Mouse (Mus musculus): ENCODE results near the gene Hdac9.
"Not testable (repeated sequence)": the region's sequence is repeated elsewhere in the genome, so short reads cannot be mapped to it uniquely, and the experiment has no call there.

Hdac9 gene

GRCm38 (mm10) chr12:34051112-34051511, 865.8 kb downstream of the Hdac9 start:
- no peak for DNase-seq

DNA sequence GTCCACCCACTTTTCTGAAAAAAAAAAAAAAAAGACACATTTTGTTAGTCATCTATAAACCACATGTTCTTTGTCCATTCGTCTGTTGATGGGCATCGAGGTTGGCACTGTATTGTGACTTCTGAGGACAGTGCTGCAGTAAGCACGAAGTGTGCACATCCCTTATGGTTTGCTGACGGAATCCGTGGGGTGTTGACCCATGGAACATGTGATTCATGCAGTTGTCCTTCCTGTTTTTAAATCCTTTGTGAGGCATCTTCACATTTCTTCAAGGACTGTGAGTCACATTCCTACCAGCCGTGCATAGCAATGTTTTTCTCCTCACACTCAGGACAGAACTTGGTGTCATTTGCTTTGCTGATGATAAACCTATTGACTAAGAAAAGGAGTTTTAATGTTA, 875.9 kb downstream of the Hdac9 start:
- DNase-seq: no peak

DNA sequence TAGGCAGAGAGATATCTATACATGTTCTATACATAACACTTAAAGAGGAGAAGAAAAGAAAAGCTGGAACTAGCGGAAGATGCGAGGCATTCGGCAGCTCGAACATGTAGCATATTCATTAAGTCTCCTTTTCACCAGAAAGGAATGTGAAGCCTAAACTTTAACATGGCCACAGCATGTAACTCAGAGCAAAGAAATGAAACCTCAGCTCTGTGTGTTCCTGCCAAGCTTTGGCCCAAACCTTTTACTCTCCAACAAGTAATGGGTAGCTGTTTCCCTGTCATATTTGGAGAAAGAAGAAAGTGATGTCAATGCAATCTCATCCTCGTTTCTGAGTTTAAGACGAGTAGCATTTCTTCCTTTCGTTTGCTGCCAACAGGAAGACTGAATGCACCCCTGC, 876.8 kb downstream of the Hdac9 start:
- no peak for DNase-seq

DNA sequence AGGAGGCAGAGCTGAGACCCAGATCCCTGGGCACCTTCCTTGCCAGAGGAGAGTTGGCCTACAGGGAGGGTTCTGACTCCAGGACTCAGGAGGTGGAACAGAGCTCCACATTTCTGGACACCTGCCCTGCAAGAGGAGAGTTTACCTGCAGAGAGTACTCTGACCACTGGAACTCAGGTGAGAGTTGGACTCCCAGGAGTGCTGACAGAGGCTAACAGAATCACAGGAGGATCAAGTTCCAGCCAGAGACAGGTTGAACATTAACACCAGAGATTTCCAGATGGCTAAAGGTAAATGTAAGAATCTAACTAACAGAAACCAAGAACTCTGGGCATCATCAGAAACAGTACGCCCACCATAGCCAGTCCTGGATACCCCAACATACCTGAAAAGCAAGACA, 907.1 kb downstream of the Hdac9 start:
- DNase-seq: not testable (repeated sequence)

Measured in heart, adult 11 months (tissue).